Mouse (Mus musculus) brain, embryonic 14.5 days (tissue): ENCODE measurements at regions not wholly inside any gene's neighbourhood (a gene's known extent, or its start where the extent isn't known, plus 50 kb on each side); places are given as distances from the start of the nearest gene placed in this dataset.

Experiments used
- DNase-seq: peaks from one replicate; pipeline ENCODE4 v3.0.0-alpha.2; 2011; ENCODE audit warnings: low read depth
- CTCF ChIP-seq: fragments of 200-500 bp; IDR thresholded peaks from 2 replicates; pipeline ENCODE4 v1.5.1; 2012; ENCODE audit warnings: inconsistent platforms, mild to moderate bottlenecking, moderate library complexity, borderline replicate concordance; ENCODE audit not compliant: insufficient read depth, insufficient read length; ENCODE audit errors: extremely low read depth
- POLR2A ChIP-seq: fragments of 200-500 bp; IDR thresholded peaks from 2 replicates; pipeline ENCODE4 v1.6.1; 2012; ENCODE audit warnings: mild to moderate bottlenecking, inconsistent platforms, borderline replicate concordance; ENCODE audit not compliant: poor library complexity, insufficient read depth, insufficient read length, severe bottlenecking; ENCODE audit errors: extremely low read depth

GRCm38 (mm10) chr1:138708507-138709228, 88.7 kb upstream of the Nek7 start:
- DNase-seq = peak; percentile 22
- TF ChIP-seq POLR2A (no peak), CTCF (no peak)

GRCm38 (mm10) chr1:138707913-138708312, 88.0 kb upstream of the Nek7 start:
- DNase-seq = peak; percentile 57
- no peak for TF ChIP-seq CTCF
- no peak for TF ChIP-seq POLR2A

- peak; percentile 52 for DNase-seq
- TF ChIP-seq POLR2A (no peak), CTCF (no peak)
Observed at GRCm38 (mm10) chr1:138703291-138703690, 83.3 kb upstream of the Nek7 start.

GRCm38 (mm10) chr1:138689234-138689633, 69.3 kb upstream of the Nek7 start:
- DNase-seq = no peak
- TF ChIP-seq CTCF (no peak), POLR2A (no peak)

- peak; percentile 22 for DNase-seq
- TF ChIP-seq POLR2A (no peak), CTCF (no peak)
Observed at GRCm38 (mm10) chr1:138686746-138687145, 66.8 kb upstream of the Nek7 start.

GRCm38 (mm10) chr1:138683711-138684110, 63.8 kb upstream of the Nek7 start:
- TF ChIP-seq POLR2A = no peak
- DNase-seq = no peak

- no peak for TF ChIP-seq CTCF
- no peak for TF ChIP-seq POLR2A
- DNase-seq = no peak
Observed at GRCm38 (mm10) chr1:138681970-138682369, 62.0 kb upstream of the Nek7 start.

GRCm38 (mm10) chr1:138674199-138674598, 54.3 kb upstream of the Nek7 start:
- no peak for DNase-seq
- TF ChIP-seq POLR2A = no peak
- TF ChIP-seq CTCF = no peak
